Mouse (Mus musculus) testis, adult 2 months (tissue): ENCODE data around the gene Gm33543.

Source experiments
- CTCF ChIP-seq: fragments of 200-500 bp; IDR thresholded peaks from 2 replicates; pipeline ENCODE4 v1.5.1; 2012; ENCODE audit warnings: low read depth, mild to moderate bottlenecking, inconsistent platforms, low read length, moderate library complexity; ENCODE audit not compliant: control insufficient read depth, insufficient read depth, insufficient replicate concordance
- POLR2A ChIP-seq: fragments of 200-500 bp; IDR thresholded peaks from 2 replicates; pipeline ENCODE4 v1.6.1; 2012; ENCODE audit warnings: low read depth, mild to moderate bottlenecking, inconsistent platforms, low read length, moderate library complexity; ENCODE audit not compliant: control insufficient read depth

GRCm38 (mm10) chr10:95891214-95891960 is 48.7 kb upstream of the Gm33543 start:
- TF ChIP-seq POLR2A, result no peak
- TF ChIP-seq CTCF, result no peak
